Mouse (Mus musculus): ENCODE results near the gene Dusp3. TPM values are rescaled to one million over a fixed set of nuclear protein-coding genes. Genes with fewer than 3 reads are reported as not detected.

Dusp3 gene
- polyA plus RNA-seq, 1 experiment from 2014 or later: 11.4 TPM

DNA sequence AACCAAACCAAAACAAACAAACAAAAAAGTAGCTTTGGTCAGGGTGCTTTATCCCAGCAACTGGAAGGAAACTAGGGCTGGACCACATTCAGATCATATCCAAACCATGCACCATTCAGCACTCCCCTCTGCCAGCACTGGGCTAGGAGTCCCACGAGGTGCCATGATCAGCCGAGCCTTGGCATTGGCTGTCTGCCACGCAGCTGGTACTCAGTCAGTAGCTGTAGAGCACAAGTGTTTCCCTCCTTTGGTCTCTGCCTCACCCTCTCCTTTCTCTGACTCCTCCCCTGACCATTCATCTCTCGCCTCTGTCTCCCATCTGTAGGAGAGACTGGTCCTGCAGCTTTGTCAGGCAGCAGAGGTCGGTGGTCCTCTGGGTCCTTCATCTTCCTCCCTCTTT lies 29.3 kb downstream of the Dusp3 start:
- ATAC-seq (ENCODE audit: low FRiP score) (no peak), DNase-seq (ENCODE audit: low spot score) (no peak)
- Histone ChIP-seq H3K27ac (ENCODE audit: low read depth, low read length) (no peak overlapping the region), H3K4me3 (ENCODE audit: low read depth, low read length) (no peak overlapping the region), H3K9me3 (ENCODE audit: control insufficient read depth, low read length) (no peaks in the 10 kb centered on the region), H3K27me3 (ENCODE audit: control insufficient read depth, insufficient read depth, low read length) (peaks cover 12% of the 10 kb centered on the region), H3K9ac (ENCODE audit: low read depth, low read length) (no peak overlapping the region), H3K4me2 (replicated peaks; ENCODE audit: low read depth, low read length) (no peak overlapping the region), H3K36me3 (ENCODE audit: control insufficient read depth, insufficient read depth, low read length) (no peaks in the 10 kb centered on the region), H3K4me1 (replicated peaks; ENCODE audit: control insufficient read depth, insufficient read depth, low read length) (no peaks in the 10 kb centered on the region; the same call in none of the 2 replicates)
- WGBS: 62% methylated on average over 5 of the region's 5 CpGs

DNA sequence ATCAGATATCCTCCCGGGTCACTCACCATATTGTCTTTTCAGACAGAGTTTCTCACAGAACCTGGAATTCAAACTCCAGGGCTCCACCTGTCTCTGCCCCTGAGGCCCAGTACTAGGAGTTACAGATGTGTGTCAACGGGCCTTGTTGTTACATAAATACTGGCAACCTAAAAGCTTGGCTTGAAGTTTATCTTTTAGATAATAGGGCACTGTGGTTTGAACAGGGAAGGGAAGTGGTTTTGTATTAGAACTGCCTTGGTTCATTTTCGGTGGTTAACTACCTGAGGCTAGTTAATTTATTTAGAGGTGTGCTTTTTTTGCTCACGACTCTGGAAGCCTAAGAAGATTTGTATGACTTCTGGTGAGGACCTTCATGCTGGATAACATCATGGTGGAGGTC lies 33.4 kb downstream of the Dusp3 start:
- no peak for ATAC-seq (ENCODE audit: low FRiP score)
- Histone ChIP-seq H3K27me3 (ENCODE audit: control insufficient read depth, insufficient read depth, low read length) (no peaks in the 10 kb centered on the region; the same call in 1 of the 2 replicates), H3K36me3 (ENCODE audit: control insufficient read depth, insufficient read depth, low read length) (no peaks in the 10 kb centered on the region), H3K9me3 (ENCODE audit: control insufficient read depth, low read length) (no peaks in the 10 kb centered on the region), H3K4me3 (ENCODE audit: low read depth, low read length) (no peak overlapping the region), H3K27ac (ENCODE audit: low read depth, low read length) (no peak overlapping the region), H3K9ac (ENCODE audit: low read depth, low read length) (no peak overlapping the region), H3K4me1 (replicated peaks; ENCODE audit: control insufficient read depth, insufficient read depth, low read length) (peaks cover 2% of the 10 kb centered on the region; the same call in 1 of the 2 replicates), H3K4me2 (replicated peaks; ENCODE audit: low read depth, low read length) (no peak overlapping the region)
- DNase-seq (ENCODE audit: low spot score): no peak
- WGBS: 77% methylated on average over 4 of the region's 4 CpGs

DNA sequence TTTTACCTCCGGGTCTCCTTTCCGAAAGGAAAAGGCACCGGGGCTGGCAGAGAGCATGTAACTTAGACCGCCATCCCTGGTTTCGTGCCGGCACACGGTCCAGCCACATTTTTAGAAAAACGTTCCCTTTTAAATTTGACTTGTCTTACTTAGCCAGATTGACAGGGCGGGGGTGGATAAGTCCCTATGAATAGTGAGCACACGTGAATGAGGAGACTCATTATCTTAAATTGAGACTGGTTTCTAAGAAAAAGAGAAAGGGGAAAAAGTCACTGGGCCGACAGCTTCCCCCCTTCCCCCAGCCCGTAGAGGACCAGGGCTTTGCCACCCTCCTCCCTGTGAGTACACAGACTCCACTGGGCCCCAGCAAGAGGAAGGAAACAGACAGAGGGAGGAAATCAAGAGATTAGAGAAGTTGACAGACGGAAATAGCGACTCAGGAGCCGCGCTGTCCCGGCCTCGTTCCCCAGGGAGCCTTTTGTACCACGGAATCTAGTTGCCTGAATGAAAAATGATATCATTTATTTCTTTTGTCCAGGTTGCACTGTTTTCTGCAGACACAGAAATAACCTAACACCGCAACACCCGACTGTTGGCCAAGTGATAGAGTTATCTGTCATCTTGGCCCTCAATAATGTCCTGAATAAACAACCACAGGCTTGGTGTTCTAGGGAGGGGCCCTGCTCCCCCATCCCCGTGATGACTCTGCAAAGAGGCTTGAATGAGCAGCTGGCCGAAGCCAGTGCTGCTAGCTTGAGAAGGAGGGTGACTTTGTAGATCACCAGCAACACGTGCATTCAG lies 34.1 kb downstream of the Dusp3 start:
- no peaks in the 10 kb centered on the region; the same call in 1 of the 2 replicates for H3K27me3 ChIP-seq (ENCODE audit: control insufficient read depth, insufficient read depth, low read length)
- H3K27ac ChIP-seq (ENCODE audit: low read depth, low read length): no peak overlapping the region
- 25% methylated on average over 24 of the region's 24 CpGs for WGBS
- peak overlapping the region; percentile 11; the same call in 1 of the 2 replicates for H3K4me2 ChIP-seq (replicated peaks; ENCODE audit: low read depth, low read length)
- ATAC-seq (ENCODE audit: low FRiP score) (no peak), DNase-seq (ENCODE audit: low spot score) (peak; percentile 32)
- no peaks in the 10 kb centered on the region for H3K36me3 ChIP-seq (ENCODE audit: control insufficient read depth, insufficient read depth, low read length)
- H3K4me3 ChIP-seq (ENCODE audit: low read depth, low read length): no peak overlapping the region
- peaks cover 2% of the 10 kb centered on the region; the same call in 1 of the 2 replicates for H3K4me1 ChIP-seq (replicated peaks; ENCODE audit: control insufficient read depth, insufficient read depth, low read length)
- no peaks in the 10 kb centered on the region for H3K9me3 ChIP-seq (ENCODE audit: control insufficient read depth, low read length)
- H3K9ac ChIP-seq (ENCODE audit: low read depth, low read length): no peak overlapping the region

DNA sequence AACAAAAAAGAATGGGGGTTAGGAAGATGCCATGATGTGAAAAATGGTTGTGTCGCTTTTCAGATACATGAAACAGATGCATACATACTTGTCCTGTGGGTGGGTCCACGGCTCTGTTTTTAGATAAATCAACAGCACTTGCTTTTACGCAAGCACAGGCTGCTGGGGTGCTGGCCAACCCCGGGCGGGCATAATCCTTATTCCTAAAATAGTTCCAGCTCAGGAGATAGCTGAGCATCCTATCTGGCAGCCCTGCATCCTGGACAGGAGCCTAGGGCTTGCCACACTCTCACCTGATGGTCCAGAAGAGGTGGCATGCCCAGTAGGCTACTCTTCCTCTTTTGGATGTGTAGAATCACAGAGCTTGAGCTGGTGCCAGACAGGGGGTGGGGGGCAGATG lies 36.8 kb downstream of the Dusp3 start:
- H3K9me3 ChIP-seq (ENCODE audit: control insufficient read depth, low read length): no peaks in the 10 kb centered on the region
- DNase-seq (ENCODE audit: low spot score) (no peak), ATAC-seq (ENCODE audit: low FRiP score) (no peak)
- 92% methylated on average over 5 of the region's 5 CpGs for WGBS
- H3K4me3 ChIP-seq (ENCODE audit: low read depth, low read length): no peak overlapping the region
- no peak overlapping the region for H3K27ac ChIP-seq (ENCODE audit: low read depth, low read length)
- H3K4me2 ChIP-seq (replicated peaks; ENCODE audit: low read depth, low read length): no peak overlapping the region
- no peaks in the 10 kb centered on the region for H3K27me3 ChIP-seq (ENCODE audit: control insufficient read depth, insufficient read depth, low read length)
- peaks cover 2% of the 10 kb centered on the region; the same call in 1 of the 2 replicates for H3K4me1 ChIP-seq (replicated peaks; ENCODE audit: control insufficient read depth, insufficient read depth, low read length)
- no peak overlapping the region for H3K9ac ChIP-seq (ENCODE audit: low read depth, low read length)
- H3K36me3 ChIP-seq (ENCODE audit: control insufficient read depth, insufficient read depth, low read length): no peaks in the 10 kb centered on the region

DNA sequence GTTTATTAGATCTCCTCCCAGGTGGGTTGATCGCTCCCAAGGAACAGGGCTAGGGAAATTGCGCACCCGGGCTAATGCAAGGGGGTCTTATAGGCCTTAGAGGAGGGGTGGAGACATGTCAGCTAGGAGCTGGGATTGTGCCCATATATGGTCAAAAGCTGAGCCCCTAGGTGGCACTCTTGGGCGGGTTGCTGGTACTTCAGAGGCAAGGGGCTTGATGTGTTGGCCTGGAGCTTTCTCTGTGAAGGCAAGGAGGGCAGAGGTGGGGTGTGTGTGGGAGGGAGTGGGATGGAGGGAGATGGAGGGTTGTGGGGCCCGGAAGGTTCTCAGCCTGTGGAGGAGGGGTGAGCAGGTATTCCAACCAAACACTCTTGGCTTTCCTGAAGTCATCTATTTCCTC lies 40.3 kb downstream of the Dusp3 start:
- no peak overlapping the region for H3K4me2 ChIP-seq (replicated peaks; ENCODE audit: low read depth, low read length)
- H3K9me3 ChIP-seq (ENCODE audit: control insufficient read depth, low read length): no peaks in the 10 kb centered on the region
- ATAC-seq (ENCODE audit: low FRiP score) (no peak), DNase-seq (ENCODE audit: low spot score) (peak; percentile 59)
- WGBS: 22% methylated on average over 5 of the region's 5 CpGs
- no peak overlapping the region for H3K4me3 ChIP-seq (ENCODE audit: low read depth, low read length)
- H3K9ac ChIP-seq (ENCODE audit: low read depth, low read length): no peak overlapping the region
- H3K4me1 ChIP-seq (replicated peaks; ENCODE audit: control insufficient read depth, insufficient read depth, low read length): no peaks in the 10 kb centered on the region
- H3K27ac ChIP-seq (ENCODE audit: low read depth, low read length): no peak overlapping the region
- no peaks in the 10 kb centered on the region for H3K27me3 ChIP-seq (ENCODE audit: control insufficient read depth, insufficient read depth, low read length)
- no peaks in the 10 kb centered on the region for H3K36me3 ChIP-seq (ENCODE audit: control insufficient read depth, insufficient read depth, low read length)

DNA sequence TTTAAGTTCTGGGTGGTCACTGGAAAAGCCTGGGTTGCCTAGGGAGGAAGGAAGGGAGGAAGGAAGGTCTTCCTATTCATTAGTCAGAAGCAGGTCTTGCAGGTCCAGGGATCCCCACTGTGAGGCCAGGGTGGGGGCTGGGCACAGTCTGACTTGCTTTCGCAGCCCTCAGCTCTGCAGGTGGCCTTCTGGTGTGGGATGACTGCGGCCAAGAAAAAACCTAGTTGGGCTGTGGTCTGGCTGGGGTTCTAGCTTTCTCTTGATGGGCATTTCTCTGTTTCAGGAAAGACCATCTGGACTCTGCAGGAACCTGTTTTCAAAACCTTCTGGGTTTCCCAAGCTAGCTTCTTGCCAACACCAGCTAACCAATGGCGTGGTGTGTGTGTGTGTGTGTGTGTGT lies 43.8 kb downstream of the Dusp3 start:
- Histone ChIP-seq H3K27me3 (ENCODE audit: control insufficient read depth, insufficient read depth, low read length) (peaks cover 3% of the 10 kb centered on the region; the same call in 1 of the 2 replicates), H3K4me1 (replicated peaks; ENCODE audit: control insufficient read depth, insufficient read depth, low read length) (no peaks in the 10 kb centered on the region), H3K4me2 (replicated peaks; ENCODE audit: low read depth, low read length) (no peak overlapping the region), H3K36me3 (ENCODE audit: control insufficient read depth, insufficient read depth, low read length) (no peaks in the 10 kb centered on the region), H3K27ac (ENCODE audit: low read depth, low read length) (no peak overlapping the region), H3K4me3 (ENCODE audit: low read depth, low read length) (no peak overlapping the region), H3K9ac (ENCODE audit: low read depth, low read length) (no peak overlapping the region), H3K9me3 (ENCODE audit: control insufficient read depth, low read length) (no peaks in the 10 kb centered on the region)
- 36% methylated on average over 3 of the region's 3 CpGs for WGBS
- ATAC-seq (ENCODE audit: low FRiP score) (no peak), DNase-seq (ENCODE audit: low spot score) (no peak)

DNA sequence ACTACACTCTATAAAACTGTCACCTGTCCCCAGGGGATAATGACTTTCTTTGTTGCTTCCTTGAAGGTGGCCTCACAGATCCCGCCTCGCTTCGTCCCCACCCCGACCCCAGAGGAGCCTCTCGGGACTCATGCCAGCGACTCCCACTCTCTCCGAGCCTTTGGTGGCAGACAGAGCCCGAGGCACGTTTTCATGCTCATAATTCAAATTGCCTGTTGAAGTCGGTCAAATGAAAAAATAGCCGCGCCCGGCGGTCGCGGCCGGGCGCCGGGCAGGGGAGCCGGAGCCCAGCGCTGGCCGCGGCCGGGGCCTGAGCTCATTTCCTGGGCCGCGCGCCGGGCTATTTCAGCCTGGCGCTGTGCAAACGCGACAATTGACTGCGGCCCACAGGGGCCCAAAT lies 49.7 kb downstream of the Dusp3 start:
- Histone ChIP-seq H3K9ac (ENCODE audit: low read depth, low read length) (peak overlapping the region; percentile 55), H3K36me3 (ENCODE audit: control insufficient read depth, insufficient read depth, low read length) (no peaks in the 10 kb centered on the region), H3K9me3 (ENCODE audit: control insufficient read depth, low read length) (no peaks in the 10 kb centered on the region), H3K27me3 (ENCODE audit: control insufficient read depth, insufficient read depth, low read length) (peaks cover 4% of the 10 kb centered on the region; the same call in 1 of the 2 replicates), H3K4me3 (ENCODE audit: low read depth, low read length) (peak overlapping the region; percentile 37), H3K4me2 (replicated peaks; ENCODE audit: low read depth, low read length) (peak overlapping the region; percentile 76), H3K27ac (ENCODE audit: low read depth, low read length) (no peak overlapping the region), H3K4me1 (replicated peaks; ENCODE audit: control insufficient read depth, insufficient read depth, low read length) (peaks cover 2% of the 10 kb centered on the region; the same call in 1 of the 2 replicates)
- ATAC-seq (ENCODE audit: low FRiP score) (0 out of 2 replicates have a peak, but pooled peaks have one; percentile 38), DNase-seq (ENCODE audit: low spot score) (peak; percentile 67)
- WGBS: under 1% methylated on average over 32 of the region's 32 CpGs

DNA sequence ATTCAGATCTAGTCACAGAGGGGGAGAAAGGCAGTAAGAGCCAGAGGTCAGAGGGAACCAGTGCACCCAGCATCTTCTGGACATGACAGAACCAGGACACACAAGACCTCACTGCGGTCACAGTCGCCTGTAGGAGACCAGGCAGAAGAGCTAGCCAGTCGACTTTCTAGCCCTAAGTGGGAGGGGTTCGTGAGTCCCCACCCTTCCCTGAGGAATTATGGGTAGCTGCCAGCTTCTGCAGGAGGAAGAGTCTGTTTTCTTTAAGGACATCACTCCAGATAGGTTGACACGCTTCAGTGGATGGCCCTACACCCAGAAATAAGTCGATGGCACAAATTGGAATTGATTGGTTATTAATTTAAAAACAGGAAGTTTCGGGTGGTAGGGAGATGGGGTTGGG lies 50.4 kb downstream of the Dusp3 start:
- ATAC-seq (ENCODE audit: low FRiP score) (no peak), DNase-seq (ENCODE audit: low spot score) (peak; percentile 26)
- WGBS: 24% methylated on average over 7 of the region's 7 CpGs
- H3K9ac ChIP-seq (ENCODE audit: low read depth, low read length): no peak overlapping the region
- peak overlapping the region; percentile 76 for H3K4me2 ChIP-seq (replicated peaks; ENCODE audit: low read depth, low read length)
- H3K4me3 ChIP-seq (ENCODE audit: low read depth, low read length): no peak overlapping the region; the same call in 1 of the 2 replicates
- no peak overlapping the region for H3K27ac ChIP-seq (ENCODE audit: low read depth, low read length)
- H3K27me3 ChIP-seq (ENCODE audit: control insufficient read depth, insufficient read depth, low read length): peaks cover 4% of the 10 kb centered on the region; the same call in 1 of the 2 replicates
- H3K9me3 ChIP-seq (ENCODE audit: control insufficient read depth, low read length): no peaks in the 10 kb centered on the region
- no peaks in the 10 kb centered on the region for H3K36me3 ChIP-seq (ENCODE audit: control insufficient read depth, insufficient read depth, low read length)
- H3K4me1 ChIP-seq (replicated peaks; ENCODE audit: control insufficient read depth, insufficient read depth, low read length): peaks cover 2% of the 10 kb centered on the region; the same call in 1 of the 2 replicates

DNA sequence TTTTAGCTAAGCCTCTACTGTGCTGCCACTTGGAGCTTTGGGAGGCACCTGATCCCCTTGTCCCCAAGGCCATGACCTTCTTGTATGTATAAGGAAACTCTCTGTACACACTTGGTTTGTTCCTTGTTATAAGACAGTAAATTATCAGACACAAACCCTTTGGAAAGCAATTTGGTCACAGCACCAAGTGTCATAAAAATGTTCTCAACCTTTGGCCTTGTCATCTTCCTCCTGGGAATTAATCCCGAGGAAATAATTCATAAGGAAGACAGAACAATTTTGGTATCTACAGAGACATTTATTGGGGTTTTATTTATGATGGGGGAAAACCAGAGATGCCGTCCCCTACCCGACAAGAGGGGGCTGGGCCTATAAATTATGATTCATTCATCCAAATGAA lies 51.1 kb downstream of the Dusp3 start:
- no peak overlapping the region for H3K27ac ChIP-seq (ENCODE audit: low read depth, low read length)
- no peak for ATAC-seq (ENCODE audit: low FRiP score)
- no peaks in the 10 kb centered on the region for H3K9me3 ChIP-seq (ENCODE audit: control insufficient read depth, low read length)
- H3K4me2 ChIP-seq (replicated peaks; ENCODE audit: low read depth, low read length): no peak overlapping the region
- H3K9ac ChIP-seq (ENCODE audit: low read depth, low read length): no peak overlapping the region
- H3K27me3 ChIP-seq (ENCODE audit: control insufficient read depth, insufficient read depth, low read length): peaks cover 4% of the 10 kb centered on the region; the same call in 1 of the 2 replicates
- peaks cover 2% of the 10 kb centered on the region; the same call in 1 of the 2 replicates for H3K4me1 ChIP-seq (replicated peaks; ENCODE audit: control insufficient read depth, insufficient read depth, low read length)
- no peaks in the 10 kb centered on the region for H3K36me3 ChIP-seq (ENCODE audit: control insufficient read depth, insufficient read depth, low read length)
- no peak overlapping the region for H3K4me3 ChIP-seq (ENCODE audit: low read depth, low read length)
- WGBS: 84% methylated on average over 3 of the region's 3 CpGs
- no peak for DNase-seq (ENCODE audit: low spot score)

Measured in hindbrain, embryonic 11.5 days (tissue).